Mouse (Mus musculus) heart, postnatal 14 days (tissue): ENCODE data around the gene Acrv1. TPM values are rescaled to one million over a fixed set of nuclear protein-coding genes. Genes with fewer than 3 reads are reported as not detected.
"Not testable (repeated sequence)": the region's sequence is repeated elsewhere in the genome, so short reads cannot be mapped to it uniquely, and the experiment has no call there.

Experiments used
- DNase-seq, 2 experiments: peaks; one replicate each; pipeline ENCODE4 v3.0.0; 2021 to 2022
- intact Hi-C: fragments of 180-260 bp; cut with DNase I; formaldehyde crosslinking; loops from one replicate; pipeline ENCODE4 v1.15.1; 2025
- long read RNA-seq, 2 experiments: library from polyadenylated mRNA; stranded (forward); transcript quantifications; one replicate each; pipeline ENCODE4 v2.0.0; 2021
- total RNA-seq, 2 experiments: library from RNA; stranded (reverse); gene quantifications; 2 replicates each; pipeline ENCODE4 v1.2.3; 2021

Gene Acrv1
- not detected for total RNA-seq
- long read RNA-seq, experiment 1, result 0 reads
- long read RNA-seq, experiment 2, result 0 reads

- intact Hi-C loops, result no loop called here
These were observed at the start of gene Acrv1 for GRCm38 (mm10) chr9:36692920-36693319. Acrv1 (plus strand) TSS chr9:36693220.

GRCm38 (mm10) chr9:36643276-36643675 is 49.7 kb upstream of the Acrv1 start, which contains the start of gene A630095E13Rik:
A630095E13Rik (minus strand) TSS chr9:36643376.
- intact Hi-C loops, DNase-seq: not testable (repeated sequence)

More at GRCm38 (mm10) chr9:36692920-36693319, at the start of gene Acrv1:
- no peak for DNase-seq

- DNase-seq, result no peak
- intact Hi-C loops, result loop anchor here (10.0 kb wide), 1 partner anchor 1087 kb away; no protein-coding TSS in a partner anchor
These were observed 11.6 kb upstream of the Acrv1 start for GRCm38 (mm10) chr9:36681424-36681823.

GRCm38 (mm10) chr9:36687329-36687728 is 5.7 kb upstream of the Acrv1 start:
- intact Hi-C loops, result loop anchor here (10.0 kb wide), 1 partner anchor 1093 kb away; no protein-coding TSS in a partner anchor
- peak in 1 of 2 experiments; percentile 4 for DNase-seq

- DNase-seq, result no peak
- intact Hi-C loops, result no loop called here
These were observed 1.3 kb downstream of the Acrv1 start for GRCm38 (mm10) chr9:36694276-36694675.

- intact Hi-C loops, result no loop called here
- DNase-seq, result no peak
These were observed 12.9 kb downstream of the Acrv1 start for GRCm38 (mm10) chr9:36705923-36706322.

- no peak for DNase-seq
- intact Hi-C loops, result no loop called here
These were observed 14.3 kb downstream of the Acrv1 start for GRCm38 (mm10) chr9:36707304-36707703.

GRCm38 (mm10) chr9:36716624-36717023 is 23.6 kb downstream of the Acrv1 start:
- no peak for DNase-seq
- intact Hi-C loops, result loop anchor here (10.0 kb wide), 1 partner anchor 282 kb away; the partner anchor contains the start of gene Gm7257

- peak; percentile 88 to 92 for DNase-seq
- intact Hi-C loops, result loop anchor here (5.0 kb wide), 1 partner anchor 41 kb away; the partner anchor contains the start of gene Stt3a
These were observed 33.4 kb downstream of the Acrv1 start for GRCm38 (mm10) chr9:36726131-36727033.

- DNase-seq, result no peak
- intact Hi-C loops, result loop anchor here (5.0 kb wide), 1 partner anchor 40 kb away; the partner anchor contains the start of gene Stt3a
These were observed 34.2 kb downstream of the Acrv1 start, which contains the start of gene Chek1 for GRCm38 (mm10) chr9:36727034-36727755. Chek1 (minus strand) TSS chr9:36727065.

Other genes with a start within 250 kb of the Acrv1 start
- gene Gm9513, start 217.6 kb upstream of the Acrv1 start, total RNA-seq, result not detected
- gene Gm5615, start 151.3 kb upstream of the Acrv1 start, total RNA-seq, result not detected
- not detected for gene Gm17689, start 110.6 kb upstream of the Acrv1 start, total RNA-seq
- not detected for gene A630095E13Rik, start 49.8 kb upstream of the Acrv1 start, total RNA-seq
- 1 to 10 TPM; 1.3 to 3.6 TPM for gene Chek1, start 33.8 kb downstream of the Acrv1 start, total RNA-seq
- 10 to 100 TPM; 69.0 to 76.8 TPM for gene Stt3a, start 74.5 kb downstream of the Acrv1 start, total RNA-seq
- gene Ei24, start 104.2 kb downstream of the Acrv1 start, total RNA-seq, result 10 to 100 TPM; 96.3 to 96.4 TPM
- gene Fez1, start 128.6 kb downstream of the Acrv1 start, total RNA-seq, result 1 to 10 TPM; 1.2 to 1.9 TPM